Mouse (Mus musculus): ENCODE measurements at regions not wholly inside any gene's neighbourhood (a gene's known extent, or its start where the extent isn't known, plus 50 kb on each side); places are given as distances from the start of the nearest gene placed in this dataset.

- no peak for DNase-seq (ENCODE audit: extremely low read depth)
- dilution Hi-C loops (cut with MboI; ENCODE audit: extremely low pct_ligation_motif_present, extremely low pct_unique_long_range_greater_than_20kb, low sequenced_read_pairs): no loop called here
- no peak overlapping the region for H3K27ac ChIP-seq (ENCODE audit: insufficient read depth, low read depth)
- no peaks in the 10 kb centered on the region for H3K36me3 ChIP-seq (replicated peaks in 1 of 2; ENCODE audit: control insufficient read depth in 1 of 2, insufficient read depth in 1 of 2, low read length in 1 of 2)
- no peak overlapping the region for H3K9ac ChIP-seq (ENCODE audit: insufficient read depth, low read depth)
- H3K4me2 ChIP-seq (ENCODE audit: insufficient read depth, low read depth, poor library complexity, severe bottlenecking): no peak overlapping the region
- no peak overlapping the region for H3K4me3 ChIP-seq (replicated peaks in 1 of 3; ENCODE audit: low read depth in 2 of 3, low read length in 2 of 3, poor library complexity in 1 of 3)
- H3K79me2 ChIP-seq (replicated peaks; ENCODE audit: control insufficient read depth, extremely low read depth, insufficient read depth, poor library complexity, severe bottlenecking): no peaks in the 10 kb centered on the region
- no peak for TF ChIP-seq RAD21 (IDR thresholded peaks at IDR 0.05; ENCODE audit: low read depth, low read length)
- TF ChIP-seq ELF1 (IDR thresholded peaks at IDR 0.05; ENCODE audit: low read depth, low read length): no peak
- TF ChIP-seq POLR2AphosphoS2 (IDR thresholded peaks at IDR 0.05; ENCODE audit: low read depth, low read length): no peak
- TF ChIP-seq USF1 (IDR thresholded peaks at IDR 0.05; ENCODE audit: low read depth, low read length): no peak
- TF ChIP-seq SMC3 (IDR thresholded peaks at IDR 0.05; ENCODE audit: low read depth, low read length): no peak
- no peak for TF ChIP-seq BHLHE40 (IDR thresholded peaks at IDR 0.05; ENCODE audit: low read depth, low read length)
- no peak for TF ChIP-seq ZKSCAN1 (IDR thresholded peaks at IDR 0.05; ENCODE audit: borderline replicate concordance, low read depth, low read length)
- no peak for TF ChIP-seq CHD2 (IDR thresholded peaks at IDR 0.05; ENCODE audit: low read length)
- TF ChIP-seq RCOR1 (conservative IDR thresholded peaks at IDR 0.05; ENCODE audit: low read depth, low read length): no peak
- TF ChIP-seq TCF12 (IDR thresholded peaks at IDR 0.05; ENCODE audit: low read depth, low read length): no peak
- no peak for TF ChIP-seq KAT2A (IDR thresholded peaks at IDR 0.05; ENCODE audit: insufficient replicate concordance, low read length)
- no peak for TF ChIP-seq TBP (conservative IDR thresholded peaks at IDR 0.05; ENCODE audit: low read depth, low read length)
- TF ChIP-seq MAFK (IDR thresholded peaks at IDR 0.05; ENCODE audit: insufficient replicate concordance, low read length): no peak
- TF ChIP-seq ZMIZ1 (IDR thresholded peaks at IDR 0.05; ENCODE audit: low read depth, low read length): no peak
- no peak for TF ChIP-seq JUND (conservative IDR thresholded peaks at IDR 0.05; ENCODE audit: low read depth, low read length)
- TF ChIP-seq MEF2A (IDR thresholded peaks at IDR 0.05; ENCODE audit: borderline replicate concordance, low read depth, low read length): no peak
- peaks cover 0 to 15% of the 10 kb centered on the region in 2 experiments; a peak in 2 of 4 replicates for H3K4me1 ChIP-seq (ENCODE audit: control insufficient read depth in 1 of 2, insufficient read depth in 2 of 2)
- in situ Hi-C loops (cut with MboI; ENCODE audit: low pct_ligation_motif_present, low pct_unique_long_range_greater_than_20kb, low sequenced_read_pairs): loop anchor here (25.0 kb wide), 1 partner anchor 177 kb away; no protein-coding TSS in a partner anchor
- H3K9me3 ChIP-seq (replicated peaks; ENCODE audit: low read length): peaks cover 8% of the 10 kb centered on the region
- no peaks in the 10 kb centered on the region for H3K27me3 ChIP-seq (replicated peaks)
Observed at GRCm38 (mm10) chr10:117439206-117440110, 59.6 kb upstream of the Cpsf6 start.

DNA sequence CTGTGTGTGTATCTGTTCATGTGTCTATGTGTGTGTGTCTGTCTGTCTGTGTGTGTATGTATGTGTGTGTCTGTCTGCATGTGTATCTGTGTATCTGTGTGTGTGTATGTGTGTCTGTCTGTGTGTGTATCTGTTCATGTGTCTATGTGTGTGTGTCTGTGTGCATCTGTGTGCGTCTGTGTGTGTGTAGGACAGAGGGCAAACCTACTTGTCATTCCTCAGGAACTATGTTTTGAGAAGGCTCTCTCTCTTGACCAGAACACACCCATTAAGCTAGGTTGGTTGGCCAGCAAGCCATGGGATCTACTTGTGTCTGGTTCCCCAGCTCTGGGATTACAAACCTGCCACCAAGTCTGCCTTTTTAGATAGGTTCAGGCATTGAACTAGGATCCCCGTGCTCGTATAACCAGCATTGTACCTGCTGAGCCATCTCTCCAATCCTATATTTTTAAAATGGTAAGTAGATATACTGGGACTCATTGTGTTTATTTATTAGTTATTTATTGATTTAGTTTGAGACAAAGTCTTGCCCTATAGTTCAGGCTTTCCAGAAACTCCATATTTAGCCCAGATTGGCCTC lies 58.9 kb upstream of the Cpsf6 start:
- Histone ChIP-seq H3K4me3 (replicated peaks in 1 of 3; ENCODE audit: low read depth in 2 of 3, low read length in 2 of 3, poor library complexity in 1 of 3) (no peak overlapping the region), H3K4me1 (ENCODE audit: control insufficient read depth in 1 of 2, insufficient read depth in 2 of 2) (peaks cover 0 to 21% of the 10 kb centered on the region in 2 experiments; a peak in 2 of 4 replicates), H3K27me3 (replicated peaks) (no peaks in the 10 kb centered on the region), H3K36me3 (replicated peaks in 1 of 2; ENCODE audit: control insufficient read depth in 1 of 2, insufficient read depth in 1 of 2, low read length in 1 of 2) (no peaks in the 10 kb centered on the region), H3K9me3 (replicated peaks; ENCODE audit: low read length) (peaks cover 7% of the 10 kb centered on the region), H3K4me2 (ENCODE audit: insufficient read depth, low read depth, poor library complexity, severe bottlenecking) (no peak overlapping the region), H3K27ac (ENCODE audit: insufficient read depth, low read depth) (no peak overlapping the region), H3K79me2 (replicated peaks; ENCODE audit: control insufficient read depth, extremely low read depth, insufficient read depth, poor library complexity, severe bottlenecking) (no peaks in the 10 kb centered on the region), H3K9ac (ENCODE audit: insufficient read depth, low read depth) (no peak overlapping the region)
- no peak for DNase-seq (ENCODE audit: extremely low read depth)
- dilution Hi-C loops (cut with MboI; ENCODE audit: extremely low pct_ligation_motif_present, extremely low pct_unique_long_range_greater_than_20kb, low sequenced_read_pairs): no loop called here
- TF ChIP-seq ETS1 (conservative IDR thresholded peaks at IDR 0.05; ENCODE audit: low read depth, low read length): no peak
- no peak for TF ChIP-seq BHLHE40 (IDR thresholded peaks at IDR 0.05; ENCODE audit: low read depth, low read length)
- no peak for TF ChIP-seq MAZ (IDR thresholded peaks at IDR 0.05; ENCODE audit: low read depth, low read length)
- in situ Hi-C loops (cut with MboI; ENCODE audit: low pct_ligation_motif_present, low pct_unique_long_range_greater_than_20kb, low sequenced_read_pairs): loop anchor here (25.0 kb wide), 1 partner anchor 176 kb away; no protein-coding TSS in a partner anchor

Measured in CH12.LX (cell line).